Mouse (Mus musculus): ENCODE results near the gene C4b.
"Not testable (repeated sequence)": the region's sequence is repeated elsewhere in the genome, so short reads cannot be mapped to it uniquely, and the experiment has no call there.

Gene C4b

DNA sequence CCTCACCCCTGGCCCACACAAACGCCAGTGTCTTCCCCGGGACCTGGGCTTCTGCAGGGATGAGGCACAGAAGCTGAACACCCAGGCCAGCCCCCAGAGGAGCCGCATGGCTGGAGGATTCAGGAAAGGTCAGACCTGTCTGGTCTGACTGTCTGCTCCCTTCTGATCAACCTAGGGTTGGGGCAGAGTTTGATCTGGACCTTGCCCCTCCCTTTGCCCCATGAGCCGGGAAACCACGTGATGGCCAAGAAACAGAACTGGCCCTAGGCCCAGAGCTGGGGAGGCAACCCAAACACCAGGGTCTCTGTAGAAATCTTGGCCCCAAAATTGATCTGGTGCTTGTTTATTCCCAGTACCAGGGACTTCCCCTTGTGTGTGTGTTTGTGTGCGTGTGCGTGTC is at the start of gene C4b:
TSS of gene C4b (minus strand) at position 164 of the 400 bp plus-strand sequence.
- DNase-seq = no peak

DNA sequence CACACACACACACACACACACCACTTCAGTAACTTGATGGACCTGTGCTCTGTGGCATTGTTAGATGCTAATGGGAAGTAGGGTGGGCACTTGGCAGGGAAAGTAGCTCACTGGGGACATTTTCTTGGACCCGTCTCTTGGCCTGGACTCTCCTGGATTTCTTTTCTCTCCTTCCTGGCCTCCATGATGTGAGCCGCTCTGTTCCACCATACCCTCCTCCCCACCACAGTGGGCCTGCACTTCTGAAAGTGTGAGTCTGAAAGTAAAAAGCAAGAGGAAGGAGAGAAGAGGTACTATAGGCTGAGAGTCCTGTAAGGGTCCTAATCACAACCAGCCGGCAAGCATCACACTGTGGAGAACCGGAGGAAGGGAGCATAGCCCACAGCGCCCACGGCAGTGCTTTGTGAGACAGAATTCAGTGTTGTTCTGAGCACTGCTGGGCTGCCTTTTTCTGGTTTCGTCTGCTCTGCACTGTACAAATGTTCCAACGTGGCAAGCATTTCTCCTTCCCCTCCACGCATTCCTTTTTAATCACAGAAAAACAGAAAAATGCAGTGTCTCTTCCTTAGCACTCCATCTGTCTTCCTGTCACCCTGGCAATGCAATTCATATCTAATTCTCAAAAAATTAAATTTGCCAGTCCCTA is 34.1 kb upstream of the C4b start:
- no peak for DNase-seq

DNA sequence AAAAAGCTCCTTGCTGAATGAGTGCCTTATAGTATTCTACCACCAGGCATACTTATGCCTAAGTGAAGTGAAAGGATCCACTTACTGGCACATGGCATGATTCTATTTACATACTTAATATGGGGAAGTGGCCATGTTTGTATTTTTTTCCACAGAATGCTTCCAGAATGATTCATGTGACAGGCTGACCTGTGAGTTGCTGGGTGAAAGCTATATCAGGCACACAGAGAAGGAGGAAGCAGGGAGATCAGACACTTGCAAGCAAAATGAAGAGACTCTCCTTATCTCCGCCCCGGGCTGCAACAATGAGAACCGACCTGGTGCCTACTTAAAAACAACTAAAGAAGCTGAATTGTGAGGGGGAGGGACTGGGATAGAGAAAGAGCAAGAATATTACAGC is 17.8 kb upstream of the C4b start:
- no peak for DNase-seq

DNA sequence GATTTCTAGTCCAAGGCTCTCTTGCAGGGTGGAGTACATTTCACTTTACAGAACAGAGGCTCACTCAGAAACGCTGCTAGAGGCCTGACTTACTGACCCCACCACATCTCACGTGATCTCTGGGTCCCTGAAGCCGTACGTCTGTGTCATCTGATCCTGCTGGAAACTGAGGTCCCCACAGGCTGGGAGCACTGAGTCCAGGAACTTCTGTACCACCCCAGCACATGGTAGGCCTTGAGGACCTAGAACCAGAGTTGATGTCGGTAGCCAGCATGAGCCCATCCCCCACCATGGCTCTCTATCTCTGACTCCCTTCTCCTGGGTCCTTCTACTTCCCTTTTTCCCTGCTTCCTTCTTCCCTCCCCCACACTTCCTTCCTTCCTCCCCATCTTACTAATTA is 2.8 kb upstream of the C4b start:
- DNase-seq = no peak

DNA sequence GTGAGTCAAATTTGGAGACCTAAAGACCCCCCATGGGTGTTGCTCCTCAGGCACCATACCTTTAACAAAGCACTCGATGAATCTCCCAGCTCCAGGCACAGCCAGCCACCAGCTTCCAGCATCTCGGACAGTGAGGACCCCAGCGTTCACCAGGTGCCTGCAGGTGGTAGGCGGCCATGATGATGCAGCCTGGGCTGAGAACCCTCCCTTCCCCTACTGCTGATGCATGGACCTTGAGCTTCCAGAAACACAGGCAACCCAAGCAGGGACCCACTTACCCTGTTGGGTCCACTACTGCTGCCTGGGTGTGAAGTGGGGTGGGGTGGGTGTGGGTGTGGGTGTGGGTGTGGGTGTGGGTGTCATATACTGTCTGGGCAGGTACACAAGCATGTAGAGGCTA is 1.5 kb upstream of the C4b start:
- not testable (repeated sequence) for DNase-seq

DNA sequence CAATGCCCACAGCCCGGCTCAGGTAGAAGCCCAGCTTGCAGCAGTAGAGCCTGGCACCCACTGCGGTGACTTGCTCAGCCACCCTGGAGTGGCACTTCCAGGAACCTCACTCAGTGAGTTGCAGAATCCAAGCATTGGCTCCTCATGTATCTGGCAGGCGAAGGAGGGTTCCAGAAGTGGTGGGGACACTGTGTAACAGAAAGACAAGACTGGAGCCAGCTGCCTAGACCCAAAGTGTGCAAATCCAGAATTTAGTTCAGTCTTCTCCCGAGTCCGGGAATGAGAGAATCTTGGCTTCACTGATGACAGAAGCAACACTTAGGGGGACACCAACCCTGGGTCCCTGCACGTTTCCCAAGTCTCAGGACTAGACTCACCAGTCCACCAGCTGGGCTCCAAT is 929 bp upstream of the C4b start:
- not testable (repeated sequence) for DNase-seq

DNA sequence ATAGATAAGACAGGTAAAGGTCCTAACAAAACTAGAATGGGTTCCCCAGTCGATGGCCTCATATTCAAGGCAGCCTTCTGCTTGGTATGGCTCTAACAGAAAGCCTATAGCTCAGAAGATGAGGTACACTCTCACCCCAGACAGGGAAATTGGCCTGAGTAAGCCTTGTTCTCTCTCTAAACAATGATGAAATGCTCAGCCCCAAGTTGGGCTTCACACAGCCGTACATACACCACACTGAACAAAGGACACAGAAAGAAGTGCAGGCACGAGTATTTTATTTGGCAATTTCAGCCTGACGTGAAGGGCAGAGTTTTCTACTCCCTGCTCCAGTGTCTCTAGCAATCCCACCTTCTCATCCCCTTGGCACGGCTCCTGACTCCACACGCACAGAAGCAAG is 524 bp upstream of the C4b start:
- DNase-seq = no peak

DNA sequence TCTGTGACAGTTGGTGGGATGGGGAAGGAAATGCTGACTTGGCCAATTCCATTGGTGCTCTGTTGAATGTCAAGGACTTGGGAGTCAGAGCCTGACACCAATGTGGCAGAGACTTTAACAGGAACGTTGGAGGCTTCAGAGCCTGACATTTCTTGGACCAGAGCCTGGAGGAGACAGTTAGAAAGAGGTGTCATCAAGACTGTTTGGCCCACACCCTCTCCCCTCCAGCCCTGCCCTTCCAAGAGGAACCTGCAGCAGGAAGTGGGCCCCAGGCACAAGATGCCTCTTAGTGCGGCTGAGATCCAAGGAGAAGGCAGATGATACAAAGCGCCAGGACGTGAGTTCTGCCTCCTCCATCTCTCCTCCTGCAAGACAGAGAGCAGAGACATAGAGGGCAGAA is 3.4 kb downstream of the C4b start:
- no peak for DNase-seq

DNA sequence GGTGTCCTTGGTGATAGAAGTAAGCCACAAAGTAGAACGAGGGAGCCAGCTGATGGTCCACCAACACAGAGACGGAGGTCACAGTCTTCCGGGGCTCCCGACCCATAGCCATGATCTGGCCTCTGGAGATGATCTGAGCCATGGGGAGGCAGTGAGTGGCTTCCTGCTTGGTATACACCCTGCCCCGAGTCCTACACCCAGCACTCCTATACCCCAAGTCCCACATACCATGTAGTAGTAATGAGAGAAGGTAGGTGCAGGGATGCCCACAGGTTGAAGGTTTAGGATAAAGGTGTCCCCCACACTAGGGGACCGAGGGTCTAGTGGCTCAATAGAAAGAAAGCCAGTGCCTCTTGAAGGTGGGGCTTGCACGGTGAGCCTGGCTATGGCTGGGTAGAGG is 4.0 kb downstream of the C4b start:
- DNase-seq = not testable (repeated sequence)

DNA sequence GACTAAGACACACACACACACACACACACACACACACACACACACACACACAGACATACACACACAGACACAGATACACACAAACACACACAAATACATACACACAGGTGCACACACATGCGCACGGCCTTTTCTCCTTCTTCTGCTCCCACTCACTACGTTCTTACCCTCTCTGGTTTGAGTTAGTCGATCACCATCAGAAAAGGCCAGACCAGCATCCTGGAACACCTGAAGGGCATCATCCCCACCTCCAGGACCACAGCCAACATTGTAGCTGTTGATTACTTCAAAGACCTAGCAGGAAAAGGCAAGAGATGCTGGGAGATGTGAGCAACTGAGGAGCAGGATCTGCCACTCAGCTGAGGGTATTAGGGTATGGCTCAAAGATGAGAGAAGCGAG is 6.2 kb downstream of the C4b start:
- DNase-seq = not testable (repeated sequence)

DNA sequence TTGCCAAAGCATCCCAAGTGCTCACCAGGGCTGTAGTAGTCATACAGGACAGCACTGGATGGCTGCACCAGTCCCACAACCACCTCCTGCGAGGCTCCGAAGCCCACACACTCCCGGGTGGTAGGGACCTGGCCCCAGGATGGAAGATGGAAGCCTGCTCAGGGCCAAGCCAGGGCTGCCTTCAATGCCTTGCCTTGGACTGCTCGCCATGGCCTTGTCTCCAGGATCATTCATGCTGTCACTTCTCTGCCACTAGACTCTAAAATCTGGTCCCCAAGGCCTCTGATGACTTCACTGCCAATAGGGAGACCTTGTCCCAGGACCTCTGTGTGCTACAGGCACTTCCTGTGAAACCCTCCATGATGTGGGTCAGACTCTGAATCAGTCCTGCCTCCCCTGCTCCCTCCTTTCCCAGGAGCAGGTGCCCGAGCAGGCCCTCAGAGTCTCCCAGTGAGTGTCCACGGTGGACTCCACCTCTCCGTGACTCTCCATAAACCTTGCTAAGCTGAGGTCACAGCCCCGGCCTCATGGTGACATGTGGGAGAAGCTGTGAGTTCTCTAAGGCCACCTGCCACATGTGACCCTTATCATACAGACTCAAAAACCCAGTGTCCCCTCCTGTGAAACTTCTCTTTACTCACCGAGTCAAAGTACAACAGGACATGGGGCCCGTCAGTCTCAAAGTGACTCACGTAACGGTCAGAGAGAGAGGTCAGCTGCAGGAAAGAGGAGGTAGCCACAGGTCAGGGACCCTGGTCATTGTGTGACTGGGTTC is 13.7 kb downstream of the C4b start:
- DNase-seq = not testable (repeated sequence)

DNA sequence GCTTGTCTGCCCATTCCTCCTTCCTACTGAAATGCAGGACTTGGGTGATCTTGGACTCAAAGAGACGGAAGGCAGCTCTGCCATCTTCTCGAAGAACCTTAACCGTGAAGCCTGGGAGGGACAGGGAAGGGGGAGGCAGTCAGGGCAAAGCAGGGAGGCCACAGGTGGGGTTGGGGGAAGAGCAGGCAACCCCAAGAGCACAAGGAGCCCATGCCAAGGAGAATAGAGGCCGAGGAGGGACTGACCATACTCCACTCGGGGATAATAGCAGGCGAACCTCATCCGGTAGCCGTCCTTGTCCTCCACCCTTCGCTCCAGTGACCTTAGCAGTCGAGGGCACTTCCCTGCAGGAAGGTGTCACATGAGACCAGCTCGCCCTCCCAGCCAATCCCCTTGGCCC is 14.5 kb downstream of the C4b start:
- DNase-seq = not testable (repeated sequence)

DNA sequence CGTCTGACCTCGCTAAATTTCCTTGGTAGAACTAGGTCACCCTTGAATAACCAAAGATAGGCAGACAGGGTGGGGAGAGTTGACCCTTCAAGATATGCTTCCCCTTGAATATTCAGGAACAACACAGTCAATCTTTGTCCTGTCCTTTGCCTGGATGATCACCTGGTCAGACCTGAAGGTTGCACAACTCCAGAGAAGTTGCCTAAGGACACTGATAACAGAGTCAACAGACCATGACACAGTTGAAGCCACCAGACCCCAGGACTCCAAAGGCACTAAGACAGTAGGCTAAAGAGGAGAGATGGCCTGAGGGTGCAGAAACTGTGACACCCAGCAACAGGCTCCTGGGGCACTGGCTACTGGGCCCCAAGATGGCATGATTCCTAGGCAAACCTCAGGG is 15.8 kb downstream of the C4b start:
- no peak for DNase-seq

DNA sequence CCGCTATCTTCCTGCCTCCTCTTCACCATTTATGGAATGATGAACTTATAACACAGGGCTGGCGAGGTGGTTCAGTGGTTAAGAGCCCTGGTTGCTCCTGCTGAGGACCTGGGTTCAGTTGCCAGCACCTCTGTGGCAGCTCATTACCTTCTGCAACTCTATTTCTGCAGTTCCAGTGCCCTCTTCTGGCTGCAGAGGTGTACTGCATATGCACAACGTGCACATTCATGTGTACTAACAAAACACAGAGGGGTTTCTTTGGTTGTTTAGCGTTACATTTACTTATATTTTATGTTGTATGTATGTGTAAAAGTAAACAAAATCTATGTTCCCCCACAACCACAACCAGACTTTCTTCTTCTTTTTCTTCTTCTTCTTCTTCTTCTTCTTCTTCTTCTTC is 20.6 kb downstream of the C4b start:
- DNase-seq = no peak

DNA sequence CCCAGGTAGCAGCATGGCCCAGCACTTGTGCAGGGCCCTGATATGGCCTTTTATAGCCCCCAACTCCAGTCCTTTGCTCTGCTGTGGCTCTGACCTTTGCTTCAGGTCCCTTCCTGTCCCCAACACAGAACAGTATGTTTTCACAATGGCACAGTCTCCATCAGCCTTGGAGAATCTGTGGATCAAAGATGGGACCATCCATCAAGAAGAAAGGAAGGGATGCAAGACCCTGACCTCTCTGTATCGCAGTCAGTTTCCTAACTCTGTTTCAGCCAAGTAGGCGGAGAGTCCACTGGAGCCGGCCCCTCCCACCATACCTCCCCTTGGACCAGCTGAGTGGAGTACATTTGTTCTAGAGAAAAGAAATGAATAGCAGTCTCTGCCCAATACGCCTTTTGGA is 21.4 kb downstream of the C4b start:
- not testable (repeated sequence) for DNase-seq

DNA sequence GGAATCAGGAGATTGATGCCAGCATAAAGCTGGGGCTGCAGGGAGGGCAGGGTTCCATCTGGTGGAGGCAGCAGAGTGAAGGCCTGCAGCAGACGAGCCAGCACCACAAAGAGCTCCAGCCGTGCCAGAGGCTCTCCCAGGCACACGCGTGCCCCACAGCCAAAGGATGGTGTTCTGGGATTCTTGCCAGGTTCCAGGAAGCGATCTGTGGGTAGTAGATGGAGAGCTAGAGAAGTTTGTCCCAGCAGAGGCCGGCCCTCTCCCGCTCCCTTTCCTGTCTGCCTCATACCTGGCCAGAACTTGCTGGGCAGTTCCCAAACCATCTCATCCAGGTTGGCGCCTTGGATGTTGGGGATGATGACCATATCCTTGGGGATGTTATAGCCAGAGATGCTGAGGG is 23.8 kb downstream of the C4b start:
- not testable (repeated sequence) for DNase-seq

DNA sequence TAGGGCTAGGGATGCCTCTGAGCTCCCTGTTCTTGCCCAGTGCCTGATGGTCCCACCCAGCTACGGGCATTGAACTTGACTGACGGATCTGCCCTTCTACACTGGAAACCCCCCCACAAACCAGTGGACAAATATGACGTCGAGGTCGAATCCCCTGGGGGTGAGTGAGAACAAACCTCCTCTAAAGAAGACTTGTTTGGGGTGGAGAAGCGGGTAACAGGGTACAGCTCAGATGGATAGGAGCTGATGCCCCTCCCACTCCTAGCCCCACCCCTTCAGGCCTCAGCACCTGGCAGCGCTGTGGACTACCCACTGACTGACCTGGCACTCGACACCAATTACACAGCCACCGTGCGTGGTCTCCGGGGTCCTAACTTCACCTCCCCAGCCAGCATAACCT is 26.3 kb downstream of the C4b start:
- no peak for DNase-seq

DNA sequence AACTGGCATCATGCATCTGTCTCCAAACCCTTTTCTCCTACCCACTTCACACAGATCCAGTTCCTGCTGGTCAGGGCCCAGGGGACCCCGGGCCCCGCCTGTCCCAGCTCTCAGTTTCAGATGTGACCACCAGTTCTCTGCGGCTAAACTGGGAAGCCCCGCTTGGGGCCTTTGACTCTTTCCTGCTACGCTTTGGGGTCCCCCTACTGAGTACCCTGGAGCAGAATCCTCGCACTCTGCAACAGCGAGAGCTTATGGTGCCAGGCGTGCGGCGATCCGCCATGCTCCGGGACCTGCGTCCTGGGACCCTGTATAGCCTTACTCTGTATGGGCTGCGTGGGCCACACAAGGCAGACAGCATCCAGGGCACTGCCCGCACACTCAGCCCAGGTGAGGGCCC is 27.4 kb downstream of the C4b start:
- DNase-seq = no peak

DNA sequence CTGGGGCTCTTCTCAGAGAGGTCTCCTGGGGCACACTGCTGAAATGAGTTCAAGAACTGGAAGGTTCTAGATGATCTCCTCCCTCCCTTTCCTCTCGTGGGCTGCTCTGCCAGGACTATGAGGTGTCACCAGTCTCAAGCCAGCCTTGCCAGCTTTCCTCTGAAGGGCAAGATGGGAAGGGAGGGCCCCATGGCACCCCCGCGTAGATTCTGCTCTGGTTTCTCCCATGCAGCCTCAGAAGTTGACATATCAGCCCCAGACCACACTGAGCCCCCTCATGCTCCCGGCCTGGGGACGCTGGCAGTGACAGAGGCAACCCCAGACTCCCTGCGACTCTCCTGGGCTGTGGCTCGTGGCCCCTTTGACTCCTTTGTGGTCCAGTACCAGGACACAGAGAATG is 28.2 kb downstream of the C4b start:
- DNase-seq = not testable (repeated sequence)

DNA sequence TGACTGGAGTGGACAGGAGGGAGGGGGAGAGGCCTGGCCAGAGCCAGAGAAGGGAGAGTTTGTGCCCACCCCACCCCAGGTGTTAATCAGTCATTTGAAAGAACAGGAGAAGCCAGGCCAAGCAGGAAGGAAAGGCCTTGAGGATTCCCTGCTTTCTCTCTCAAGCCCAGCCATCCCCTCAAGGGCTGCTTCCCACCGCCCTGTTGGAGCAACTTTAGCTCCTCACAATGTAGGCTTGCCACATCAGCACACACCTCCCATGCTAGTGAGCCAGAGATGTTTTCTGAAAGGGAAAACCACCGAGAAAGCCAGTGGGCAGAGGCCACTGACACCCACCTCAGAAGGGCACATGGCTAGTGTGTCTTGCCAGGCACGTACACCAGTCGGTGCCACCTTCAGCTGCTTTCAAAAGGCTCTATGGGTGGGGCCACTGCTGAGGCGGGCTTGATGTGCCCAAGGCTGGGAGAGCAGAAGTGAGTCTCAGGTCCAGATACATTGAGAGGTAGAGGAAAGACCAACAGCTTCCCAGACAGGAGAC is 28.7 kb downstream of the C4b start:
- DNase-seq = not testable (repeated sequence)

DNA sequence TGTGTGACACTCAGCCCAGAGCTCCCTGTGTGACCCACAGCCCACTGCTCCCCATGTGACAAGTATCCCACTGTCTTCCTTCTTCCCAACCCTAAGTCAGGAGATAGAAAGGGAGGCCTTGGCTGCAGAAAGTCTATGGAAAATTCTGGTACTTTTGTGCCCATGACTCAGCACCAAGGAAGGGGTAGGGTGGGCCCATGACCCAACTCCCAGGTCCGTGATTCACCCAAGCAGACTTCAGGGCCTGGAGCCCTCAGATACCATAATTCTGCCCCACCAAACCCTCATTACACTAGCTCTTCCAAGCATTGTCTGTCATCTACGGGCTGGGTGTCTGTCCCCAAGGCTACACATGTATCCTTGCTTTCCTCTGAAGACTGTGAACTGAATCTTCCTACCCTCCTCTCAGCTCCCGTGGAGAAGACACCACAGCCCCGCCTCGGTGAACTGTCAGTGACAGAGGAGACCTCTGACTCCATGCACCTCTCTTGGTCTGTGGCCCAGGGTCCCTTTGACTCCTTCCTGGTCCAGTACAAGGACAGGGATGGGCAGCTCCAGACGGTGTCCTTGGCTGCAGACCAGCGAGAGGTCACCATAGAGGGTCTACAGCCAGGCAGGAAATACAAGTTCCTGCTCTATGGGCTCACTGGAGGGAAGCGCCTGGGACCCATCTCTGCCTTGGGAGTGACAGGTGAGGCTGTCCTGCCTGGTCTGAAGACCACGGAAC is 29.3 kb downstream of the C4b start:
- DNase-seq = not testable (repeated sequence)

DNA sequence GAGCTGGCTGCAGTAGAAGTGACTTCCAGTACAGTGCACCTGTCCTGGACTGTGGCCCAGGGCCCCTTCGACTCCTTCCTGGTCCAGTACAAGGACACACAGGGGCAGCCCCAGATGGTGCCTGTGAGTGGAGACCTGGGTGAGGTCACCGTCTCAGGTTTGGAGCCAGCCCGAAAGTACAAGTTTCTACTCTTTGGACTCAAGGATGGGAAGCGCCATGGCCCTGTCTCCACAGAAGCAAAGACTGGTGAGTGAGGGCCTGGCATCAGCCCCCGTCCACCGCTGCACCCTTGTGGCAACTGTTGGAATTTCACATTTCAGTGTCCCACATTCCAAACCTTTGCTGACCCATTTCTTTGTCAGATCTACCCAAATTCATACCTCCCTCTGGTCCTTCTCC is 30.7 kb downstream of the C4b start:
- DNase-seq = peak; percentile 44

DNA sequence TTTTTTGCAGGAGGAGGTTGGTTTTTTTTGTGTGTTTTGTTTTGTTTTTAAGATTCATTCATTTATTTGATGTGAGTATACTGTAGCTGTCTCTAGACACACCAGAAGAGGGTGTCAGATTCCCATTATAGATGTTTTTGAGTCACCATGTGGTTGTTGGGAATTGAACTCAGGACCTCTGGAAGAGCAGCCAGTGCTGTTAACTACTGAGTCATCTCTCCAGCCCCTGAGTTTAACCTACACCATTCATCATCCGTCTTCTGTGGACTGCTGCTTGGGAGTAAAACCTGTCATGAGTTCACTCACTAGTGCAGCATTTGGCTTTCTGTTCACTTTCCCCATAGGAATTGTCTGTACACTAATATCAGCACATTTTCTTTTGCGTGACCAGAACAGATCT is 37.2 kb downstream of the C4b start:
- DNase-seq = not testable (repeated sequence)

DNA sequence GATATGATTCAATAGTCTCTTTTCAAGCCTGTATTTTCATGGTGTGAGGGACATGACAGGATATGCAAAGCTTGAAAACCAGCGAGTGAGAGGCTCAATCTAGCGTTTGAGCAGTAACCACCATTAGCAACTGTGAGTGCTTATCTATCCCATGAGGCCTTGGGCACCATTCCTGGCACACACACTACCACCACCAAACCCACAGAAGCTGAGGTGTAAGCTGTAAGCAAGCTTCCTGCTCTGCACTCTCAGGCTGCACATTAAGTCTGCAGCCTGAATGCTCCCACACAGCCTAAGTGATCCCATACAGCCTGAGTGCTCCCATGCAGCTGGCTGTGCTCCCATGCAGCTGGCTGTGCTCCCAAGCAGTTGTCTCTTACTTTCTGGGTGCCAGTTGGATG is 43.0 kb downstream of the C4b start:
- DNase-seq = no peak

All from cerebellum, adult 9-11 months (tissue).